Mouse (Mus musculus) adrenal gland, postnatal 14 days (tissue): ENCODE measurements around the gene Zfp428. TPM values are rescaled to one million over a fixed set of nuclear protein-coding genes. Genes with fewer than 3 reads are reported as not detected.
"Not testable (repeated sequence)": the region's sequence is repeated elsewhere in the genome, so short reads cannot be mapped to it uniquely, and the experiment has no call there.

Source experiments
- DNase-seq: peaks from one replicate; pipeline ENCODE4 v3.0.0; 2021; ENCODE audit warnings: mixed read lengths
- total RNA-seq: library from RNA; stranded (reverse); gene quantifications from 2 replicates; pipeline ENCODE4 v1.2.3, GENCODE M21; 2021

Zfp428 gene
- total RNA-seq, 1 experiment from 2014 or later = 6.1 TPM

DNA sequence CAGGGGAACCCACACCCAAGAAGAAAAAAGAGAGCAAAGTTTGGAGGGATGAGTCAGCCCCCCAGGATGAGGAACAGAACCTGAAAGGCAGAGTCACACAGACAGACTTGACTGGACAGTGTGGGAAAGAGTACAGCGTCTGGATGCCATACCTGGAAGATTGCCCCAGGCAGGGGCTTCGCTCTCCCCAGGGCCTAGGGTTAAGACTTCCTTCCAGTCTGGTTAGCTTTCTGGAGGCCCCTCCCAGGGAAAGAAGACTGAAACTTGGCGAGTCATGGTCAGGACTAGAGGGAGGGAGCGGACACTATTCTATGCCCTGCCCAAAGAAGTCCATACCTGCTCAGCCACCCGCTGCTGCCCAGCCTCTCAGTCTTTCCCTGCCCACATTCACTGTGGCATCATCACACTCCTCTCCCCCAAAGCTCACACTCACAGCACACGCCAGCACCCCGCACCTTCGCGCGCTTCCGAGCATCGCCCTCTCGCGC, 25.8 kb upstream of the Zfp428 start:
- no peak for DNase-seq

DNA sequence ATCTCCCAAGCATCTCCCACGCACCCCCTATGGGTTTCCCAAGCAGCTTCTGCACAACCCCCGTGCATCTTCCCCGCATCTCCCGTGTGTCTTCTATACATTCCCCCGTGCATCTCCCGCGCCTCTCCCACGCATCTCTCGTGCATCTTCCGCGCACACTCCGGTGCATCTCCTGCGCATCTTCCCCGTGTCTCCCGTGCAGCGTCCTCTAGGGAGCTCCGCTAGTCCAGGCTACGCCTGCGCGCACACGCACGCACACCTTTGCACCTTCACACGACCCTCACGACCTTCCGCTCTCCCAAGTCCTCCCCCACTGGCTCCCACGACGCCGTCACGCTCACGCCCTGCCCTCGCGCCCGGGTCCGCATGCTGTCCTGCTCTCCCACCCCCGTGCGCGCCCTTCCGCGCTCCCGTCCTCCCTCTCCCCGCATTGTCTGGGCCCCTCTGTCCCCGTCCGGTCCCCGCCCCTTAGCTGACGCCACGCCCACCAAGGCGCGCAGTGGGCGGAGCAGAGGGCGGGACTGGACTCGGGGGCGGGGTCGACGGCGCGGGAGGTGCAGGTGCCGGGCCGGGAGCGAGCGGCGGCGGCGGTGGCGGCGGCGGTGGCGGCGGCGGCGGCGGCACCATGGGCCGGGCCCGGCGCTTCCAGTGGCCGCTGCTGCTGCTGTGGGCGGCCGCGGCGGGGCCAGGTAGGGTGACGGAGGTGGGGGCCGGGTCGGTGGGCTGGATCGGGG, 25.2 kb upstream of the Zfp428 start, which contains the start of gene Cadm4:
Gene Cadm4, plus strand, starts transcription at position 550 of the 734 bp plus-strand sequence.
- DNase-seq = peak; percentile 91

DNA sequence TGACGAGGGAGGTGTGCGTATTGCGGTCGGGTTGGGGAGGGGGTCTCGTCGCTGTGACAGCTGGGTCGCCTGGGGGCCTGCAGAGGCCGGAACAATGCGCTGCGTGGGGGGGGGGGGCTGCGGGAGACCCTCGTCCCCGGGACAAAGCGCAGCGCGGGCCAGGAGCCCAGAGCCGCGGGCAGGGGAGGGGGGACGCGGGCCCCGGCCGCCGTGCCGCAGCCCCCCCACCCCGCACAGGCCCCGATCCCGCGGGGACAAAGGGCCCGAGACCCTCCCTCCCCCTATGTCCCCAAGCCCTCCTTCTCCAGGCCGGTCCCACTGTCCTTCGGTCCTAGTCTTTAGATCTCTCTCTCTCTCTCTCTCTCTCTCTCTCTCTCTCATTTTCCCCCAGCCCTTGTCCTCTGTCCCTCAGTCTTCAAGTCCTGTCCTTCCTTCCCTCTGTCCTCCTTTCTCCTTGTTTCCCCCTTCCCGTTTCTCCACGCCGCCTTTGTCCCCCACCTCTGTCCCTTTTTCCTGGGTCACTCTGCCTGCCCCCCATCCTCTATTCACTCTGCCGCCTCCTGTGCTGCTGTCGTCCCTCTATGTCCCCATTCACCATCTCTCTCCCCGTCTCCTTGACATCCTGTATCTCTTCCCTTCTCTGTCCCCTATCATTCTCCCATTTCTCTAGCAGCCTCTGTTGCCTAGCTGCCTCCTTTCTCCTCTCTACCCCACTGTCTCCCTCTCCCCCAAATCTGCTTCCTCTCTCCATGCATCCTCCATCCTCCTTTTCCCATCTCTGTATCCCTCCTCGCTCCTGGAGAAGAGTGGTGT, 24.4 kb upstream of the Zfp428 start:
- DNase-seq = no peak

DNA sequence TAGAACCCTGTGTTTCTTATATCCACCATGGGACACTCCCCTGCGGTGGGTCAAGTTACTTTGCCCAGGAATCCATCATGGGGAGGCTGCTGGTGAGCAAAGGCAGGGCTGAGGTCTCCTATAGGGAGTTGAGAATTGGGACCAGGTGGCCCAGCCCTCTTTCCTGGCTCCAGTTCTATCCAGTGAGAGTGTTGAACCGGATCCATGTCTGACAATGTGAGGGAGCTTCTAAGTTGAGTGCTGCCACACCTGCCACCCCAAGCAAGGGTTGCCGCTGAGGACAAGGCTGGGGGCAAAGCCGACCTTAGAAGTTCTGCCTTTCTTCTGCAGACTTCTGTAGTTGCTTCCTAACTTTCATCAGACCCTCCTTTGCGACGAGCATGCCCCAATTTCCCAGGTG, 23.5 kb upstream of the Zfp428 start:
- not testable (repeated sequence) for DNase-seq

DNA sequence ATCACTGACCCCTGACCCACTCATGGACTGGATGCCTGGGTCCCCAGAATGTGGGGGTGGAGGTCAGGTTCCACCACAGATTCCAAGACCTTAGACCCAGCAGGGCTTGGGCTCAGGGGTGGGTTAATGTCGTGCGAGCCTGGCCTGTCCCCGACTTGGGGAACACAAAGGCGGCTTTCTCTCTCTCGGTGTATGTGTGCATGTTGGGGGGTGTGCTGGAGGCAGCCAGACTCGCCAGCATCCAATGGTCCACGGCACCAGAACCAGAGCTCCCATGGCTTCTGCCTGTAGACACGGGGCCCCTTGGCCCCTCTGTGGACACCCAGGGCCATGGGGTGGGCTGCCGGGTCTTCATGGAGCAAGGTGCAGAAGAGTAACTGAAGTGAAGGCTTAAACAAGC, 21.3 kb upstream of the Zfp428 start:
- no peak for DNase-seq

DNA sequence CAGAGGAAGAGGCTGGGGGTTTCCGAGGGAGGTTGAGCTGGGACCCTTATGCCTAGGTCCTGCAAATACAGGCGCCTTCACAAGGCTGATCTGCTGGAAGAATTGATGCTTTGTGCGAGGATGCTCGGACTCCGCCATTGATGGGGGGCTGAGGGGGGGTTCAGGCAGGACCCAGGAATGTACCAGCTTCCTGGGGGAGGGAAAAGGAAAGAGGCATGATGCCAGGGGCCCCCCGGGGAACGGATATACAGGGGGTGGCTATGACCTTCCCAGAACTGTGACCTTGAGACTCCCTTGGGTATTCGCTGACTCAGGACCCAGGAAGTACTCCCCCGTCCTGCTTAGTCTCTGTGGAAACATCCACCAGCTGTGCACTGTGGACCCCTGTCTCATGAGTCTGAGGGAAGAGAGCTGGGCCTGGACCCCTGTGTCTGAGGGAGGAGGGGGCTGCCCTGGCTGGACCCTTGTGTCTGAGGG, 20.1 kb upstream of the Zfp428 start:
- DNase-seq = peak; percentile 24

DNA sequence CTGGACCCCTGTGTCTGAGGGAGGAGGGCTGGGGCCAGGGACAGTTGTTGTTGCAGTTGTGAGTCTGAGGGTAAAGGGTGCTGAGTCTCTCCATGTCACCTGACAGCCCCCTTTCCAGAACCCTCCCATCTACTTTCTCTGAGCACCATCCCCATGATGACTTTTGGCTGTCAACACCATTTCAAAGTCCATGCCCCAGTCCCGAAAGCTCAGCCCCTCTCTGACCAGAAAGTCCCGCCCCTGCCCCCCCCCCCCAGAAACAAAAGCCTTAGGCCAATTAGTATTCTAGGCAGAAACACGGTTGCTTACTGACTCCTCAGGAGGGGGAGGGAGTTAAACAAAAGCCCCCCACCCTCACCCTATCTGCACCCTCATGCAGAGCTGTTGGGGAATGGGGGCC, 19.4 kb upstream of the Zfp428 start:
- DNase-seq = no peak

DNA sequence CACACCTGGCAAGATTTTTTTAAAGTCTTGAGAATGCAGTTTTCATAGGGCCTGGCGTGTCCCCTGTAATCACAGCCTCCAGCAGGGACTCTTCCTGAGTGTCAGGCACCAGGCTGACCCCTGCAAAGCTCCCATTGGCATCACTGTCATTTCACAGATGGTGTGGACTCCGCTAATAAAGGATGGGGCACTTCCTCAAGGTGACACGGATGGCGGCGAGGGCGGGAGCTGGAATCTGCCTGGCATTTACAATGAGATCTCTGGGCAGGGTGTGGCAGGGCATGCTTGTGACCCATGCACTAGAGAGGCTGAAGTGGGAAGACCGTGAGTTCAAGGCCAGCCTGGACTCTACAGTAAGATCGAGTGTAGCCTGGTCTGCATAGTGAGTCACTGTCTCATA, 18.5 kb upstream of the Zfp428 start:
- no peak for DNase-seq

DNA sequence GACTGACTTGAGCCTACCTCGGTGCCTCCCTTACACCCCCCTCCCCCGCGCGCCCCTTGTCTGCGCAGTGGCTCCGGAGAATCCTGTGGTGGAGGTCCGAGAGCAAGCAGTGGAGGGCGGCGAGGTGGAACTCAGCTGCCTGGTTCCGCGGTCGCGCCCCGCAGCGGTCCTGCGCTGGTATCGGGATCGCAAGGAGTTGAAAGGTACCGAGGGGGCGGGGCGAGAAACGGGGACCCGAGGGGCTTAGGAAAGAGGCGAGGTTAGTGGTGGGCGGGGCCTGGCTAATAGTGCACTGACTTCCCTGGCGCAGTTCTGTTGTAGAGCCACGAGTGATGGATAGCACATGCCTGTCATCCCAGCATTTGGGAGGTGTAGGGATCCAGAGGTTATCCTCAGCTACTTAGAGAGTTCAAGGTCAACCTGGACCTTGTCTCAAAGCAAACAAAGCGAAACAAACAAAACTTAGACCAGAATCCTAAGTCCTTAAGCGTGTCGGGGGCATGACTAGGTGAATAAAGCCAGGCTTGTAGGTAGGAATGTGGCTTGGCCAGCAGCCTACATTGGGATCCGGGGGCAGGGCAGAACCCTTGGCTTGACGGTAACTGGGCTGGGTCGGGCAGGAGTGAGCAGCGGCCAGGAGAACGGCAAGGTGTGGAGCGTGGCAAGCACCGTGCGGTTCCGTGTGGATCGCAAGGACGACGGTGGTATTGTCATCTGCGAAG, 6.8 kb upstream of the Zfp428 start:
- peak; percentile 30 for DNase-seq

DNA sequence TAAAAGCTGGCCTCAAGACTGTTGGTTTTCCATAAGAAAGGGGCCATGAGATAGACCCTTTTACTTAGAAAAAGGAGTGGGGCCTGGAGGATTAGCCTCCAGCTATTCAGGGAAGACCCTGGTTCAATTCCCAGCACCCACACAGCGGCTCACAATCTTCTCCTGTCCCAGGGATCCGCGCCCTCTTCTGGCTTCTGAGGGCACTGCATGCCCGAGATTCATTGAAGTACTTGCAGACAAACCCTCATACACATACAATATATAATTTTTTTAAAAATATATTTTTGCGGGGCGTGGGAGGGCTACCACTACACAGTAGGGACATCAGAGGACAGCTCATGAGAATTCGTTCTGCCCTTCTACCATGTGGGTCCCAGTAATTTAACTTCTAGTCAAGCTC, 5.9 kb upstream of the Zfp428 start:
- DNase-seq = peak; percentile 63

DNA sequence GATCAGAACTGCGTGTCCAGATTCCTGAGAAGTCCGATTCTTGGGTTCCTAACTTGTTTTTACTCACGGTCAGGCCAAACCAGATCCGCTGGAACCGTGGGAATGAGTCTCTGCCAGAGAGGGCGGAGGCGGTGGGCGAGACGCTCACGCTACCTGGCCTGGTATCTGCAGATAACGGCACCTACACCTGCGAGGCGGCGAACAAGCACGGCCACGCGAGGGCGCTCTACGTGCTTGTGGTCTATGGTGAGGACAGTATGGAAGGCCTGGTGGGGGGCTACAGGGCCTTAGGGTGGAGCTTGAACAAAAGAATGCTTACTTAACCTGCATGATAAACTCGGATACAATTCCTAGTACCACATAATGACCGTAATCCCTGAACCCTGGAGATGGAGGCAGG, 5.3 kb upstream of the Zfp428 start:
- DNase-seq = peak; percentile 32

DNA sequence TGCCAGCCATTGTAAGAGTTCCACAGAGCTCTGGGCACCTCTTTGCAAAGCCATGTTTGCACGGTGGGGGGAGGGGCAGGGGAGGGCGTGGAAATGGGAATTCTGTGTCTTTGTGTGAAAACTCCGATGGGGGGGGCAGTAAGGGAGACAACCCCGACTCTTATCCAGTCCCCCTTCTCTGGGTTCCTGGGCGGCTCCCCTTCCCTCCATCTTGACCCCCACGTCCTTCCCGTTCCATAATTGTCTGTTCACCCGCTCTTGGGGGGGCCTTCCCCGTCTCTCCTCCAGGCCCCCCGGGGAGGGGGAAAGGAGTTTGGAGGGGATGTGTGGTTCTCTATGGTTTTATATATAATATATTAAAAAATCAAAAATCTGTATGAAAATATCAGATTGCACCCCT, 2.8 kb upstream of the Zfp428 start:
- DNase-seq = peak; percentile 9

DNA sequence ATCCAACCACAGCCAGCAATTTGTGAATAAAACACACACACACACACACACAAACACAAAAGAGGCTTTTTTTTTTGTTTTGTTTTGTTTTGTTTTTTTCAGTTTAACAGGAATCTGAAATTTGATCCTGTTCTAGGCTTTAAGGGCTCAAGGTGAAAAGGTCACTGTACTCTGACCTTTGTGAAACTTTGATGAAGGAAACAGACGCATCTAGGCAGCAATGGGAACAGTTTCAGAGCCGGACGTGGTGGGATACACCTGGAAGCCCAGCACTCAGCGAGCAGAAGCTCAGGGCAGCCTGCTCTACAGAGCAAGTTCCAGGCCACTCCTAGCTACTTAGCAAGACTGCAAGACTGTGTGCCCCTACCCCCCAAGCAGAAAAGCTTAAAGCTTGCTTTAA, 1.9 kb upstream of the Zfp428 start:
- no peak for DNase-seq

DNA sequence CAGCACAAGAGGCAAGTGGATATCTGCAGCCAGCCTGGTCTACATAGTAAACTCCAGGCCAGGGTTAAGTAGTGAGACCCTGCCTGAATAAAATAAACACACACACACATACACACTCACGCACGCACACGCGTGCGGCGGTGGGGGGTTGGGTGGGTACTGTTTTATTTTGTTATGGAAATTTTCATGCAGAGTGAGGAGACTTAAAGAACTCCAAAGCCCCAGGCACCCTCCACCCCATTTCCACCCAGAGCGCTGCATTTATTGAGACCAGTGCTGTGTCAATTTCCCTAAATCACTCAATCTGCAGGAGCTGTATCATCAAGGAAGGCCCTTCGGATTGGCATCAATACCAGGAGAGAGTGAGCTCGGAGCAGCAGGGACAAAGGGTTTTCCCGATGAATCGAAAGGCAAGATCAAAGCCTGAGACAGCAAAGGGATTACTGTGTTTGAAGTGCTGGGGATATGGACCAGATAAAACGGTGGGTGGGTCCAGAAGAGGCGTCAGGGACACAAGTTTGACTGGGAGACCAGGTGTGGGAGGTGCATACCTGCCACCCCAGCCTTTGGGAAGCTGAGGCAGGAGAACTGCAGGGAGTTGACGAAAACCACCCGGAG, 1.2 kb upstream of the Zfp428 start:
- no peak for DNase-seq

DNA sequence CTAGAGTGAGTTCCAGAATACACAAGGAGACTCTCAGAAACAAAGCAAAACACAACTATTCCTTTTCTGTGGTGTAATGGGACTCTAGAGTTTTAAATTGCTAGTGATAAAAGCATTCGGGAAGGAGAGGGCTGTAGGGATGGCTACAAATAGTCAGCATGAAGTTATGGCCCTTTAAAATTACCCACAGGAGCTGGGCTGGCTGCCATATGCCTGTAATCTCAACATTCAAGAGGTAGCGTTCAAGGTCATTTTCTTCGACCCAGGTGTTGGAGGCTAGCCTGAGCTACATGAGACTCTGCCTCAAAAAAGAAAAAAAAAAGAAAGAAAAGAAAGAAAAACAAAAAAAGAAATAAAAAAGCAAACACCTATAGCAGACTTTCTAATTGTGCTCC, 744 bp upstream of the Zfp428 start:
- DNase-seq = no peak

DNA sequence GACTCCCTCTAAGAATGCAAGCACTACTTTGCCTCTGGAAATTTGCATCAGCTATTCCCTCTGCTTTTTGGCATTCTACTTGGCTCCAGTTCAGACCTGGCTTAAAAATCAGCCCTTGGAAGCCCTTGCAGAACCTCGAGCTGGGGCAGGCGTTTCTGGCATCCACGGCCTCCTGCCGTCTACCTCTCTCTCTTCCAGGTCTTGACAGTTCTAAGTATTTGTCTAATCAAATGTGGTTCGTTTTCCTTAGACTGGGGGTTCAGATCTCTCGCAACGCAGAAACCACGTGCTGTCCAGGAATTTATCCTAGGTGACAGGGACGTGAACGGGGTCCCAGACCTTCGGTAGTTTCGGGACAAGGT, 349 bp upstream of the Zfp428 start:
- peak; percentile 71 for DNase-seq

DNA sequence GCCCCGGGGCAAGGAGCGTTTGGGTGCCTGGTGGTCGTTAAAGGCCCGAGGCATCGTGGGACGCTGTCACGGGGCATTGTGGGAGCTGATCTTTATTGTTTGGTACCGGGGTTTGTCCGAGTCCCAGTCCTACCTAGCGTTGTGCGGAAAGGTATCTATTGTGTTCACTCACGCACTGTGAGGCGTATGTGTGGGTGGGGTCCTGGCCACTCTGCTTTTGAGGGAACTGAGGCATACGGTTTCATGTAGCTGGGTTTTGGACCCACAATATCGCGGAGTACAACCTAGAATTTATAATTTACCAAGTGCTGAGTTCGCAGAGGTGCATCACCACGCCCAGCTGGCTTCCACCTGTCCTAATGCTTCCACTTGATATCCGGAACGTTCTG, 914 bp downstream of the Zfp428 start:
- no peak for DNase-seq

DNA sequence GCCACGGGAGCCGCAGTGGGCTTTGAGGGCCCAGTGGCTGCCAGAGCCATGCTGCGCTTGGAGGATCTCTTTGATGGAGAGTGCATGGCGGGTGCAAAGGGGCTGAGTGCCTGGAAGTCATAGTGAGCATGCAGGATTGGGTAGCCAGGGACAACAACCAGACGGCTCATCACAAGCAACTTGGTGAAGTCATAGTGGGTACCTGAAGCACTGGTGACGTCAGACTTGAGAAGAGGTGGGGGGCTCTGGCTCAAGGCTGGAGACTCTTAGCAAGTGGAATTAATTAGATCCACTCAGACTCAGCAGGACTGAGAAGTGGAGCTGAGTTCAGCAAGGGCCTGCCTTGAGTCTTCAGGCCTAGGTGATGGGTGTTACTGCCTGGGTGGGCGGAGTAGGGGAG, 5.5 kb downstream of the Zfp428 start, which contains the start of gene AC161166.1:
Gene AC161166.1, minus strand, starts transcription at position 101 of the 400 bp plus-strand sequence.
- no peak for DNase-seq

DNA sequence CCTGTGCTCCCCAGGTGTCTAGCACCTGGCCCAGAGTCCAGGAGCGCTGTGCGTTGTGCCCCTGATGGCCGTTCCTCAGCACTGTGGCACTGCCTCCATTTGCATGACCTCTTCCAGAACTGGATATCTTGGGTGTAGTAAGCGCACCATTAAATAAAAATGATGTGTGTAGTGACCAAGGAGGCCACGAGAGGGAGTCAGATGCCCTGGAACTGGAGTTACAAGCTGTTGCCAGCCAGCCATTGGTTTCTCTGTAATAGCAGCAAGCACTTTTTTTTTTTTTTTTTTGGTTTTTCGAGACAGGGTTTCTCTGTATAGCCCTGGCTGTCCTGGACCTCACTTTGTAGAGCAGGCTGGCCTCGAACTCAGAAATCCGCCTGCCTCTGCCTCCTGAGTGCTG, 9.5 kb downstream of the Zfp428 start:
- DNase-seq = peak; percentile 63

DNA sequence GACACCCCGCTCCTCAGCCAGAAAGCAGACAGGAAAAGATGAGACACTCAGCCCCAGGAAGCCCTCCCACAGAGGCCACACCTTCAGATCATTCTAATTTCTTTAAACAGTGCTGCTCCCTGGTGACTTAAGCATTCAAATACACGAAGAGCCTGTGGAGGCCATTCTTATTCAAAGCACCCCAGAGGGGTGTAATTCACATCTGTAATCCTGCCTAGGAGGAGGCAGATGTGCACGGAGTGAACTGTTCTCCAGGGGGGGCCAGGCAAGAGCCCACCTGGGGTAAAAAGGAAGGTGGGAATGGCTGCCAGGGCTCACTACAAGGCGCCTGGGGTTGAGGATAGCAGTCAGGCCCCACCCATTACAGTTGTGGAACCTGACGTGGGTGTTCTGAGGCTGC, 10.3 kb downstream of the Zfp428 start:
- no peak for DNase-seq

DNA sequence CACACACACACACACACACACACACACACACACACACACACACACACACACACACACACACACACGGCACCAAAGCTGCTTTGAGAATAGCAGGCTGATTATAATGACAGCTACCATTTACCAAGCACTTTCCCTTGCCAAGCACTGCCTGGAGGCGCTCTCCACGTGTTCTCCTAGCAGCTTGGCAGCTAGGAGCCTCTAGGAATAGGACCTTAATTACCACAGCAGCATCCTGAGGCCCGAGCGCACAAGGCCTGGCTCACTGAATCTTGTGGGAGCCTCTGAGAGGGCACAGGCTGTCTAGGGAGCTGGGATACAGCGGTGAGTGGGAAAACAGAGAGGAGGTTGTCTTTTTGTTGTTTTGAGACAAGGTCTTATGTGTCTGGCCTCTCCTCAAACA, 10.8 kb downstream of the Zfp428 start:
- DNase-seq = peak; percentile 39

DNA sequence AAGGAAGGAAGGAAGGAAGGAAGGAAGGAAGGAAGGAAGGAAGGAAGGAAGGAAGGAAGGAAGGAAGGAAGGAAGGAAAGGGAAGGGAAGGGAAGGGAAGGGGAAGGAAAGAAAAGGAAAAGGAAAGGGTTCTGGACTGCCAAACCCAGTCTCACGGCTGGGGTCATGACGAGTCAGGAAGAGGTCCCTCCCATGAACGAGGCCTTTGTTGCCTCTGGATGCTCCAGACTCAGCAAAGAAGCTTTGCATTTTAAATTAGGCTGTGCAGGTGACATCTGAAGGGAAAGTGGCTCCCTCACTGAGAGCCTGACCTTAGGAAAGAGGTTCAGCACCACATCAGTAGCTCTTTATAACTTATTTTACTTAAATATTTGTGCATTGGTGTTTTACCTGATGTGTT, 12.3 kb downstream of the Zfp428 start:
- no peak for DNase-seq
